Mouse (Mus musculus): ENCODE measurements around the gene Cbfa2t3. TPM values are rescaled to one million over a fixed set of nuclear protein-coding genes. Genes with fewer than 3 reads are reported as not detected.

The Cbfa2t3 gene
- polyA plus RNA-seq, 1 experiment from 2014 or later: 23.9 TPM

DNA sequence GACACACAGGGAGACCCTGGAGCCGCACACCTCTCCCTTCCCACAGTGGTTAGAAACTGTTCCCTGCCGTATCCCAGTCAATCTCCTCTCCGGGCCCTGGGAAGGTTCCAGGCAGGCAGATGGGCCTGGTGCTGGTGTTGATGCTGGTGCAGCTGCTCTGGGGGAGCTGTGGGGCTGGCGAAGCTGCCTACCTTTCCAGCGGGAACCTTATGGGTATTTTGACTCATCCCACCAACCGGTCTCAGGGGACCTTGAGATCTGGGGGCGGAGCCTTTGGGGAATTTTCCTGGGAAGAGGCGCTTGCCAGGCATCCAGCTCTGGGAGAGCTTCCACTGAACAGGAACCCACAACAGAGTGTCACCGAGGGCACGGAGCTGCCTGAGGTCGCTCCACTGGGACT is 31.1 kb downstream of the Cbfa2t3 start:
- H3K9me3 ChIP-seq (ENCODE audit: control insufficient read depth, low read length): no peaks in the 10 kb centered on the region
- no peak overlapping the region for H3K4me2 ChIP-seq (ENCODE audit: low read depth, low read length)
- no peak overlapping the region for H3K9ac ChIP-seq (replicated peaks; ENCODE audit: low read depth, low read length)
- WGBS: 65% methylated on average over 11 of the region's 11 CpGs
- peaks cover 62% of the 10 kb centered on the region for H3K4me1 ChIP-seq (ENCODE audit: control insufficient read depth, insufficient read depth, low read length)
- ATAC-seq (ENCODE audit: low read depth): no peak
- no peaks in the 10 kb centered on the region for H3K27me3 ChIP-seq (ENCODE audit: control insufficient read depth, insufficient read depth, low read length)
- no peak overlapping the region for H3K4me3 ChIP-seq (ENCODE audit: low read depth, low read length)
- no peak overlapping the region for H3K27ac ChIP-seq (ENCODE audit: low read depth, low read length)
- H3K36me3 ChIP-seq (ENCODE audit: control insufficient read depth, insufficient read depth, low read length): no peaks in the 10 kb centered on the region

- Histone ChIP-seq H3K27me3 (ENCODE audit: control insufficient read depth, insufficient read depth, low read length) (no peaks in the 10 kb centered on the region), H3K4me2 (ENCODE audit: low read depth, low read length) (0 out of 2 replicates have a peak overlapping the region, but pooled peaks have one; percentile 14)
- no peak for ATAC-seq (ENCODE audit: low read depth)
Measured at GRCm38 (mm10) chr8:122666827-122667226, 32.1 kb downstream of the Cbfa2t3 start.

GRCm38 (mm10) chr8:122666338-122666764 is 32.6 kb downstream of the Cbfa2t3 start:
- Histone ChIP-seq H3K4me1 (ENCODE audit: control insufficient read depth, insufficient read depth, low read length) (peaks cover 65% of the 10 kb centered on the region), H3K36me3 (ENCODE audit: control insufficient read depth, insufficient read depth, low read length) (no peaks in the 10 kb centered on the region), H3K9me3 (ENCODE audit: control insufficient read depth, low read length) (no peaks in the 10 kb centered on the region), H3K4me3 (ENCODE audit: low read depth, low read length) (no peak overlapping the region), H3K27me3 (ENCODE audit: control insufficient read depth, insufficient read depth, low read length) (no peaks in the 10 kb centered on the region), H3K4me2 (ENCODE audit: low read depth, low read length) (no peak overlapping the region; the same call in 1 of the 2 replicates), H3K9ac (replicated peaks; ENCODE audit: low read depth, low read length) (0 out of 2 replicates have a peak overlapping the region, but pooled peaks have one; percentile 3), H3K27ac (ENCODE audit: low read depth, low read length) (peak overlapping the region; percentile 44)
- WGBS: 59% methylated on average over 9 of the region's 9 CpGs
- ATAC-seq (ENCODE audit: low read depth): no peak

More at GRCm38 (mm10) chr8:122666827-122667226, 32.1 kb downstream of the Cbfa2t3 start:
- H3K4me3 ChIP-seq (ENCODE audit: low read depth, low read length): no peak overlapping the region
- H3K27ac ChIP-seq (ENCODE audit: low read depth, low read length): peak overlapping the region; percentile 44
- H3K9me3 ChIP-seq (ENCODE audit: control insufficient read depth, low read length): no peaks in the 10 kb centered on the region
- H3K36me3 ChIP-seq (ENCODE audit: control insufficient read depth, insufficient read depth, low read length): no peaks in the 10 kb centered on the region
- H3K9ac ChIP-seq (replicated peaks; ENCODE audit: low read depth, low read length): 0 out of 2 replicates have a peak overlapping the region, but pooled peaks have one; percentile 3
- WGBS: 47% methylated on average over 12 of the region's 12 CpGs
- H3K4me1 ChIP-seq (ENCODE audit: control insufficient read depth, insufficient read depth, low read length): peaks cover 64% of the 10 kb centered on the region

GRCm38 (mm10) chr8:122665667-122666316 is 33.1 kb downstream of the Cbfa2t3 start:
- no peaks in the 10 kb centered on the region for H3K27me3 ChIP-seq (ENCODE audit: control insufficient read depth, insufficient read depth, low read length)
- peak; percentile 71 for ATAC-seq (ENCODE audit: low read depth)
- no peak overlapping the region for H3K4me3 ChIP-seq (ENCODE audit: low read depth, low read length)
- no peaks in the 10 kb centered on the region for H3K9me3 ChIP-seq (ENCODE audit: control insufficient read depth, low read length)
- peaks cover 60% of the 10 kb centered on the region for H3K4me1 ChIP-seq (ENCODE audit: control insufficient read depth, insufficient read depth, low read length)
- no peak overlapping the region for H3K9ac ChIP-seq (replicated peaks; ENCODE audit: low read depth, low read length)
- H3K27ac ChIP-seq (ENCODE audit: low read depth, low read length): peak overlapping the region; percentile 73
- peak overlapping the region; percentile 3; the same call in 1 of the 2 replicates for H3K4me2 ChIP-seq (ENCODE audit: low read depth, low read length)
- H3K36me3 ChIP-seq (ENCODE audit: control insufficient read depth, insufficient read depth, low read length): no peaks in the 10 kb centered on the region
- WGBS: 50% methylated on average over 12 of the region's 14 CpGs

GRCm38 (mm10) chr8:122665221-122665620 is 33.7 kb downstream of the Cbfa2t3 start:
- 42% methylated on average over 8 of the region's 8 CpGs for WGBS
- H3K4me3 ChIP-seq (ENCODE audit: low read depth, low read length): no peak overlapping the region
- H3K27me3 ChIP-seq (ENCODE audit: control insufficient read depth, insufficient read depth, low read length): no peaks in the 10 kb centered on the region
- no peak overlapping the region for H3K4me2 ChIP-seq (ENCODE audit: low read depth, low read length)
- peak overlapping the region; percentile 73; the same call in 1 of the 2 replicates for H3K27ac ChIP-seq (ENCODE audit: low read depth, low read length)
- H3K4me1 ChIP-seq (ENCODE audit: control insufficient read depth, insufficient read depth, low read length): peaks cover 54% of the 10 kb centered on the region
- peak; percentile 45; the same call in 1 of the 2 replicates for ATAC-seq (ENCODE audit: low read depth)
- no peak overlapping the region for H3K9ac ChIP-seq (replicated peaks; ENCODE audit: low read depth, low read length)
- H3K9me3 ChIP-seq (ENCODE audit: control insufficient read depth, low read length): no peaks in the 10 kb centered on the region
- H3K36me3 ChIP-seq (ENCODE audit: control insufficient read depth, insufficient read depth, low read length): no peaks in the 10 kb centered on the region

GRCm38 (mm10) chr8:122663670-122664069 is 35.2 kb downstream of the Cbfa2t3 start:
- peaks cover 44% of the 10 kb centered on the region for H3K4me1 ChIP-seq (ENCODE audit: control insufficient read depth, insufficient read depth, low read length)
- H3K27me3 ChIP-seq (ENCODE audit: control insufficient read depth, insufficient read depth, low read length): no peaks in the 10 kb centered on the region
- no peak overlapping the region for H3K9ac ChIP-seq (replicated peaks; ENCODE audit: low read depth, low read length)
- ATAC-seq (ENCODE audit: low read depth): no peak
- no peak overlapping the region for H3K4me2 ChIP-seq (ENCODE audit: low read depth, low read length)
- H3K36me3 ChIP-seq (ENCODE audit: control insufficient read depth, insufficient read depth, low read length): no peaks in the 10 kb centered on the region
- H3K9me3 ChIP-seq (ENCODE audit: control insufficient read depth, low read length): no peaks in the 10 kb centered on the region
- WGBS: 52% methylated on average over 5 of the region's 5 CpGs
- H3K4me3 ChIP-seq (ENCODE audit: low read depth, low read length): no peak overlapping the region
- no peak overlapping the region for H3K27ac ChIP-seq (ENCODE audit: low read depth, low read length)

GRCm38 (mm10) chr8:122663106-122663505 is 35.8 kb downstream of the Cbfa2t3 start:
- H3K4me3 ChIP-seq (ENCODE audit: low read depth, low read length): no peak overlapping the region
- no peak overlapping the region for H3K27ac ChIP-seq (ENCODE audit: low read depth, low read length)
- H3K4me1 ChIP-seq (ENCODE audit: control insufficient read depth, insufficient read depth, low read length): peaks cover 49% of the 10 kb centered on the region
- H3K36me3 ChIP-seq (ENCODE audit: control insufficient read depth, insufficient read depth, low read length): no peaks in the 10 kb centered on the region
- ATAC-seq (ENCODE audit: low read depth): no peak
- H3K9ac ChIP-seq (replicated peaks; ENCODE audit: low read depth, low read length): no peak overlapping the region
- H3K27me3 ChIP-seq (ENCODE audit: control insufficient read depth, insufficient read depth, low read length): no peaks in the 10 kb centered on the region
- H3K9me3 ChIP-seq (ENCODE audit: control insufficient read depth, low read length): no peaks in the 10 kb centered on the region
- WGBS: 80% methylated on average over 3 of the region's 3 CpGs
- no peak overlapping the region for H3K4me2 ChIP-seq (ENCODE audit: low read depth, low read length)

DNA sequence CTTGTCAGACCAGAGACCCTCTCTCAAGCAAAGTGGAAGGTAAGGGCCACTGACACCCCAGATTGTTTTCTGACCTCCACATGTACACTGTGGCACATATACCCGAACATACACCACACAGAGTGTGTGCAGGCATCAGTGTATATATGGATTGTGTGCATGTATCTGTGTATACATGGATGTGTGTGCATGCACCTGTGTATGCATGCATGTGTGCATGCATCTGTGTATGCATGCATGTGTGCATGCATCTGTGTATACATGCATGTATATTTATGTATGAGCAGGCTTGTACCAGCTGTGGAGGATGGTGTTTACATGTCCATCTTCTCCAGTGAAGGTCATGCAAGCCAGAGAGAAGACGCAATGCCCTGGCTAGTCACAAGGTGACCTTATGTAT is 37.0 kb downstream of the Cbfa2t3 start:
- WGBS: 88% methylated on average over 2 of the region's 2 CpGs
- H3K36me3 ChIP-seq (ENCODE audit: control insufficient read depth, insufficient read depth, low read length): no peaks in the 10 kb centered on the region
- ATAC-seq (ENCODE audit: low read depth): no peak
- H3K27ac ChIP-seq (ENCODE audit: low read depth, low read length): no peak overlapping the region
- no peak overlapping the region for H3K4me2 ChIP-seq (ENCODE audit: low read depth, low read length)
- no peak overlapping the region for H3K4me3 ChIP-seq (ENCODE audit: low read depth, low read length)
- no peak overlapping the region for H3K9ac ChIP-seq (replicated peaks; ENCODE audit: low read depth, low read length)
- no peaks in the 10 kb centered on the region for H3K9me3 ChIP-seq (ENCODE audit: control insufficient read depth, low read length)
- H3K27me3 ChIP-seq (ENCODE audit: control insufficient read depth, insufficient read depth, low read length): no peaks in the 10 kb centered on the region
- peaks cover 38% of the 10 kb centered on the region for H3K4me1 ChIP-seq (ENCODE audit: control insufficient read depth, insufficient read depth, low read length)

DNA sequence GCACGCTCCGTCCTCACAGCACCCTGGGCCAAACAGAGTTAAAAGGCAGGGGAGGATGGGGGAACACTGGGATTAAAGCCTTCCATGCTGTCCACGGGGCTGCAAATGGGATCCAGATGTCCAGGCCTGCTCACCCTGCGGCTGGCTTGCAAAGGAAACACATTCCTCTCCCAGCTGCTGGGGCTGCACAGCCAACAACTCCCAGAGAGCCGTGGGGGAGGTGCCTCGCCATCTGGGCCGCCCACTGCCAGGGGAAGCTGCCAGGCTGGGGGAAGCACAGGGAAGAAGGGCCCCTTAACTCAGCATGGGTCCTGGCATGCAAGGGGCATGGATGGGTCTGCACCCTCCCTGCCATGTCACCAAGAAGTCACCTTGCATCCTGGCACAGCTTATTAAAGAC is 37.8 kb downstream of the Cbfa2t3 start:
- H3K4me3 ChIP-seq (ENCODE audit: low read depth, low read length): no peak overlapping the region
- no peaks in the 10 kb centered on the region for H3K36me3 ChIP-seq (ENCODE audit: control insufficient read depth, insufficient read depth, low read length)
- ATAC-seq (ENCODE audit: low read depth): no peak
- H3K9ac ChIP-seq (replicated peaks; ENCODE audit: low read depth, low read length): no peak overlapping the region
- WGBS: 29% methylated on average over 7 of the region's 7 CpGs
- no peaks in the 10 kb centered on the region for H3K27me3 ChIP-seq (ENCODE audit: control insufficient read depth, insufficient read depth, low read length)
- H3K4me1 ChIP-seq (ENCODE audit: control insufficient read depth, insufficient read depth, low read length): peaks cover 31% of the 10 kb centered on the region
- no peak overlapping the region; the same call in 1 of the 2 replicates for H3K27ac ChIP-seq (ENCODE audit: low read depth, low read length)
- H3K9me3 ChIP-seq (ENCODE audit: control insufficient read depth, low read length): no peaks in the 10 kb centered on the region
- no peak overlapping the region for H3K4me2 ChIP-seq (ENCODE audit: low read depth, low read length)
